Mouse (Mus musculus) liver, adult 2 months (tissue): ENCODE measurements around the gene Acot2. TPM values are rescaled to one million over a fixed set of nuclear protein-coding genes. Genes with fewer than 3 reads are reported as not detected.
"Not testable (repeated sequence)": the region's sequence is repeated elsewhere in the genome, so short reads cannot be mapped to it uniquely, and the experiment has no call there.

Experiments used
- DNase-seq: peaks from one replicate; pipeline ENCODE4 v3.0.0-alpha.2; 2011; ENCODE audit warnings: low read depth, low spot score; ENCODE audit errors: extremely low read depth
- H3K27ac ChIP-seq: fragments of 200-500 bp; replicated peaks from 2 replicates; pipeline ENCODE4 v1.5.1; 2012; ENCODE audit warnings: low read depth, mild to moderate bottlenecking, control low read depth, inconsistent platforms, low read length; ENCODE audit not compliant: insufficient read depth
- H3K27me3 ChIP-seq: fragments of 200-500 bp; 2 replicates; pipeline ENCODE4 v1.6.1; 2012; ENCODE audit warnings: mild to moderate bottlenecking, moderate library complexity, low read length, inconsistent platforms; ENCODE audit not compliant: control insufficient read depth, insufficient read depth
- H3K36me3 ChIP-seq: fragments of 200-500 bp; 2 replicates; pipeline ENCODE4 v1.6.1; 2012; ENCODE audit warnings: low read length, inconsistent platforms; ENCODE audit not compliant: control insufficient read depth, insufficient read depth
- H3K4me1 ChIP-seq: fragments of 200-500 bp; 2 replicates; pipeline ENCODE4 v1.6.1; 2011; ENCODE audit warnings: low read length; ENCODE audit not compliant: control insufficient read depth, insufficient read depth
- H3K4me3 ChIP-seq: fragments of 200-500 bp; 2 replicates; pipeline ENCODE4 v1.5.1; 2011; ENCODE audit warnings: low read depth, mild to moderate bottlenecking, control low read depth, low read length, moderate library complexity; ENCODE audit not compliant: insufficient read depth
- H3K79me2 ChIP-seq: fragments of 200-500 bp; 2 replicates; pipeline ENCODE4 v1.6.1; 2012; ENCODE audit warnings: inconsistent platforms, mild to moderate bottlenecking, low read length, moderate library complexity; ENCODE audit not compliant: control insufficient read depth, insufficient read depth
- H3K9ac ChIP-seq: fragments of 200-500 bp; 2 replicates; pipeline ENCODE4 v1.6.1; 2012; ENCODE audit warnings: low read depth, mild to moderate bottlenecking, control low read depth, inconsistent platforms, low read length
- CTCF ChIP-seq: fragments of 200-500 bp; IDR thresholded peaks from 2 replicates; pipeline ENCODE4 v1.5.1; 2011; ENCODE audit warnings: low read depth, low read length, control low read depth
- POLR2A ChIP-seq: fragments of 200-500 bp; IDR thresholded peaks from 2 replicates; pipeline ENCODE4 v1.6.1; 2011; ENCODE audit warnings: low read length, control low read depth; ENCODE audit not compliant: insufficient read depth; ENCODE audit errors: extremely low read depth
- WGBS: fragments of 180-500 bp; shearing (Covaris S2); methylation state at CpG from one replicate; pipeline ENCODE4 v1.1.7; 2018; 5-methylcytosine and 5-hydroxymethylcytosine counted together
- polyA plus RNA-seq: library from polyadenylated mRNA; depleted of rRNA; stranded (reverse); fragments of >200 nt; gene quantifications from 2 replicates; pipeline ENCODE4 v1.2.3, GENCODE M21; 2012; rRNA removed
- total RNA-seq: library from RNA; depleted of rRNA; stranded (reverse); fragments of >200 nt; gene quantifications from 2 replicates; pipeline ENCODE4 v1.2.3, GENCODE M21; 2014; rRNA removed

Gene Acot2
- total RNA-seq (10.1 and 11.2 TPM in 2 replicates), polyA plus RNA-seq (7.9 and 8.6 TPM in 2 replicates)

- H3K4me1 ChIP-seq, result 0 out of 2 replicates have a peak, but pooled peaks cover 2% of the 10 kb centered on the region
- H3K79me2 ChIP-seq, result no peaks in the 10 kb centered on the region
- peak; percentile 80 for DNase-seq
- peak within 1 kb of the TSS; percentile 86 for H3K9ac ChIP-seq
- H3K4me3 ChIP-seq, result peak within 1 kb of the TSS; percentile 69
- H3K27me3 ChIP-seq, result no peaks in the 10 kb centered on the region
- H3K36me3 ChIP-seq, result no peaks in the 10 kb centered on the region
- H3K27ac ChIP-seq, result peak within 1 kb of the TSS; percentile 58
- under 1% methylated on average over 79 of the region's 80 CpGs for whole genome bisulfite sequencing
- 0 out of 2 replicates have a peak, but pooled peaks have one; percentile 30 for TF ChIP-seq POLR2A
- TF ChIP-seq CTCF, result peak; percentile 75
Measured at GRCm38 (mm10) chr12:83987583-83988441, at the start of gene Acot2. Gene Acot2, plus strand, starts transcription at chr12:83987861.

GRCm38 (mm10) chr12:83938592-83938991 is 49.1 kb upstream of the Acot2 start:
- not testable (repeated sequence) for DNase-seq, H3K36me3 ChIP-seq, H3K4me1 ChIP-seq, H3K27me3 ChIP-seq, H3K79me2 ChIP-seq, H3K27ac ChIP-seq, H3K4me3 ChIP-seq, H3K9ac ChIP-seq
- 13% methylated on average over 1 of the region's 1 CpGs for WGBS

GRCm38 (mm10) chr12:83939332-83939731 is 48.3 kb upstream of the Acot2 start:
- no peaks in the 10 kb centered on the region for H3K27me3 ChIP-seq
- H3K4me3 ChIP-seq, result no peak overlapping the region
- no peak overlapping the region for H3K27ac ChIP-seq
- H3K79me2 ChIP-seq, result no peaks in the 10 kb centered on the region
- H3K9ac ChIP-seq, result no peak overlapping the region
- H3K4me1 ChIP-seq, result peaks cover 2% of the 10 kb centered on the region; the same call in 1 of the 2 replicates
- DNase-seq, result no peak
- no peaks in the 10 kb centered on the region for H3K36me3 ChIP-seq
- 85% methylated on average over 2 of the region's 2 CpGs for WGBS
- TF ChIP-seq POLR2A (no peak), CTCF (no peak)

GRCm38 (mm10) chr12:83940031-83940430 is 47.6 kb upstream of the Acot2 start:
- TF ChIP-seq CTCF, result no peak

GRCm38 (mm10) chr12:83941938-83942337 is 45.7 kb upstream of the Acot2 start:
- 91% methylated on average over 3 of the region's 3 CpGs for WGBS
- Histone ChIP-seq H3K9ac (no peak overlapping the region), H3K27ac (no peak overlapping the region), H3K4me1 (peaks cover 2% of the 10 kb centered on the region; the same call in 1 of the 2 replicates), H3K27me3 (no peaks in the 10 kb centered on the region), H3K36me3 (no peaks in the 10 kb centered on the region), H3K79me2 (no peaks in the 10 kb centered on the region), H3K4me3 (no peak overlapping the region)
- DNase-seq, result no peak
- TF ChIP-seq POLR2A (no peak), CTCF (no peak)

More at GRCm38 (mm10) chr12:83940031-83940430, 47.6 kb upstream of the Acot2 start:
- peak overlapping the region; percentile 39 for H3K27ac ChIP-seq
- H3K36me3 ChIP-seq, result no peaks in the 10 kb centered on the region
- no peaks in the 10 kb centered on the region for H3K79me2 ChIP-seq
- H3K27me3 ChIP-seq, result no peaks in the 10 kb centered on the region
- no peak overlapping the region for H3K4me3 ChIP-seq
- peaks cover 2% of the 10 kb centered on the region; the same call in 1 of the 2 replicates for H3K4me1 ChIP-seq
- WGBS, result 10% methylated on average over 4 of the region's 4 CpGs
- no peak overlapping the region for H3K9ac ChIP-seq
- peak; percentile 78 for DNase-seq
